Mouse (Mus musculus) MEL (cell line): ENCODE data around the gene Bicral. TPM values are rescaled to one million over a fixed set of nuclear protein-coding genes. Genes with fewer than 3 reads are reported as not detected.

Source experiments
- DNase-seq: peaks from one replicate; pipeline ENCODE4 v3.0.0; 2011; ENCODE audit warnings: low read depth, low spot score
- H3K27ac ChIP-seq: 2 replicates; pipeline ENCODE4 v1.5.1; 2012; ENCODE audit warnings: low read depth, mild to moderate bottlenecking, control low read depth, low read length, moderate library complexity; ENCODE audit not compliant: control insufficient read depth
- H3K27me3 ChIP-seq, 2 experiments: fragments of 150-350 bp in 1 of 2; sonication (generic) in 1 of 2; 2 replicates each; pipeline ENCODE4 v1.6.1; 2012; ENCODE audit warnings: low read length in 2 of 2, mild to moderate bottlenecking in 2 of 2, improper control_type of control experiment in 1 of 2, moderate library complexity in 1 of 2; ENCODE audit not compliant: insufficient read depth in 2 of 2, control insufficient read depth in 1 of 2
- H3K36me3 ChIP-seq, 2 experiments: 2 replicates each; pipeline ENCODE4 v1.6.1; 2012 to 2014; ENCODE audit warnings: low read length in 2 of 2, improper control_type of control experiment in 1 of 2, inconsistent platforms in 1 of 2, mild to moderate bottlenecking in 1 of 2; ENCODE audit not compliant: insufficient read depth in 2 of 2, control insufficient read depth in 1 of 2
- H3K4me1 ChIP-seq, 2 experiments: fragments of 150-350 bp in 1 of 2; sonication (generic) in 1 of 2; 2 replicates each; pipeline ENCODE4 v1.6.1; 2012; ENCODE audit warnings: low read length in 2 of 2, improper control_type of control experiment in 1 of 2, mild to moderate bottlenecking in 1 of 2; ENCODE audit not compliant: insufficient read depth in 2 of 2, control insufficient read depth in 1 of 2
- H3K4me3 ChIP-seq, 2 experiments: fragments of 150-350 bp in 1 of 2; sonication (generic) in 1 of 2; 2 replicates each; pipeline ENCODE4 v1.5.1; 2012; ENCODE audit warnings: low read depth in 2 of 2, low read length in 2 of 2, mild to moderate bottlenecking in 2 of 2, moderate library complexity in 2 of 2, control low read depth in 1 of 2, improper control_type of control experiment in 1 of 2; ENCODE audit not compliant: control insufficient read depth in 1 of 2, insufficient read depth in 1 of 2
- H3K79me2 ChIP-seq: 2 replicates; pipeline ENCODE4 v1.6.1; 2012; ENCODE audit warnings: mild to moderate bottlenecking, low read length, moderate library complexity; ENCODE audit not compliant: control insufficient read depth, poor library complexity, insufficient read depth
- H3K9ac ChIP-seq: 2 replicates; pipeline ENCODE4 v1.6.1; 2012; ENCODE audit warnings: low read depth, mild to moderate bottlenecking, control low read depth, low read length, moderate library complexity; ENCODE audit not compliant: control insufficient read depth, poor library complexity, severe bottlenecking
- H3K9me3 ChIP-seq: fragments of 150-350 bp; sonication (generic); replicated peaks from 2 replicates; pipeline ENCODE4 v1.6.1; 2012; ENCODE audit warnings: mild to moderate bottlenecking, low read length, improper control_type of control experiment, moderate library complexity; ENCODE audit not compliant: insufficient read depth
- BHLHE40 ChIP-seq: IDR thresholded peaks from 2 replicates; pipeline ENCODE4 v1.6.1; 2012; ENCODE audit warnings: low read depth, mild to moderate bottlenecking, inconsistent platforms, low read length, improper control_type of control experiment, borderline replicate concordance
- CHD2 ChIP-seq: IDR thresholded peaks from 2 replicates; pipeline ENCODE4 v1.6.1; 2011; ENCODE audit warnings: low read length, improper control_type of control experiment
- ELF1 ChIP-seq: IDR thresholded peaks from 2 replicates; pipeline ENCODE4 v1.6.1; 2014; ENCODE audit warnings: low read depth, mild to moderate bottlenecking, inconsistent platforms, low read length, improper control_type of control experiment, moderate library complexity
- EP300 ChIP-seq, 2 experiments: IDR thresholded peaks; 2 replicates each; pipeline ENCODE4 v1.6.1; 2011; ENCODE audit warnings: improper control_type of control experiment in 2 of 2, low read length in 2 of 2, low read depth in 1 of 2, mild to moderate bottlenecking in 1 of 2
- ETS1 ChIP-seq: IDR thresholded peaks from 2 replicates; pipeline ENCODE4 v1.6.1; 2012; ENCODE audit warnings: low read depth, mild to moderate bottlenecking, inconsistent platforms, low read length, improper control_type of control experiment, moderate library complexity
- GATA1 ChIP-seq: IDR thresholded peaks from 2 replicates; pipeline ENCODE4 v1.6.1; 2011; ENCODE audit warnings: low read depth, low read length, improper control_type of control experiment
- KAT2A ChIP-seq: conservative IDR thresholded peaks from 2 replicates; pipeline ENCODE4 v1.6.1; 2012; ENCODE audit warnings: low read depth, low read length, improper control_type of control experiment, inconsistent platforms
- MAFK ChIP-seq: IDR thresholded peaks from 2 replicates; pipeline ENCODE4 v1.6.1; 2011; ENCODE audit warnings: low read depth, mild to moderate bottlenecking, low read length, improper control_type of control experiment, borderline replicate concordance
- MAZ ChIP-seq: IDR thresholded peaks from 2 replicates; pipeline ENCODE4 v1.6.1; 2012; ENCODE audit warnings: low read depth, mild to moderate bottlenecking, inconsistent platforms, low read length, improper control_type of control experiment
- MEF2A ChIP-seq: IDR thresholded peaks from 2 replicates; pipeline ENCODE4 v1.6.1; 2014; ENCODE audit warnings: low read depth, mild to moderate bottlenecking, inconsistent platforms, low read length, improper control_type of control experiment; ENCODE audit not compliant: poor library complexity, insufficient replicate concordance, severe bottlenecking; ENCODE audit errors: extremely low read depth
- MXI1 ChIP-seq: IDR thresholded peaks from 2 replicates; pipeline ENCODE4 v1.6.1; 2011; ENCODE audit warnings: mild to moderate bottlenecking, low read depth, low read length, improper control_type of control experiment
- MYB ChIP-seq: IDR thresholded peaks from 2 replicates; pipeline ENCODE4 v1.6.1; 2011; ENCODE audit warnings: mild to moderate bottlenecking, low read depth, low read length, improper control_type of control experiment
- MYC ChIP-seq: IDR thresholded peaks from 2 replicates; pipeline ENCODE4 v1.6.1; 2011; ENCODE audit warnings: low read depth, mild to moderate bottlenecking, low read length, improper control_type of control experiment, moderate library complexity
- NELFE ChIP-seq: IDR thresholded peaks from 2 replicates; pipeline ENCODE4 v1.6.1; 2011; ENCODE audit warnings: low read depth, low read length, improper control_type of control experiment
- NRF1 ChIP-seq: IDR thresholded peaks from 2 replicates; pipeline ENCODE4 v1.6.1; 2014; ENCODE audit warnings: low read depth, mild to moderate bottlenecking, inconsistent platforms, low read length, improper control_type of control experiment, moderate library complexity; ENCODE audit not compliant: poor library complexity, insufficient read depth, severe bottlenecking
- POLR2AphosphoS2 ChIP-seq: IDR thresholded peaks from 2 replicates; pipeline ENCODE4 v1.6.1; 2011; ENCODE audit warnings: low read length, improper control_type of control experiment
- RCOR1 ChIP-seq: IDR thresholded peaks from 2 replicates; pipeline ENCODE4 v1.6.1; 2012; ENCODE audit warnings: low read depth, mild to moderate bottlenecking, inconsistent platforms, low read length, improper control_type of control experiment
- SMC3 ChIP-seq: IDR thresholded peaks from 2 replicates; pipeline ENCODE4 v1.6.1; 2011; ENCODE audit warnings: low read depth, low read length, improper control_type of control experiment
- USF2 ChIP-seq, 2 experiments: IDR thresholded peaks; 2 replicates each; pipeline ENCODE4 v1.6.1; 2011 to 2012; ENCODE audit warnings: improper control_type of control experiment in 2 of 2, low read length in 2 of 2, borderline replicate concordance in 1 of 2, inconsistent platforms in 1 of 2, low read depth in 1 of 2, mild to moderate bottlenecking in 1 of 2; ENCODE audit not compliant: insufficient read depth in 1 of 2
- ZC3H11A ChIP-seq: IDR thresholded peaks from 2 replicates; pipeline ENCODE4 v1.6.1; 2012; ENCODE audit warnings: low read depth, mild to moderate bottlenecking, inconsistent platforms, low read length, improper control_type of control experiment
- ZKSCAN1 ChIP-seq: IDR thresholded peaks from 2 replicates; pipeline ENCODE4 v1.6.1; 2012; ENCODE audit warnings: low read depth, mild to moderate bottlenecking, inconsistent platforms, low read length, improper control_type of control experiment, moderate library complexity
- ZMIZ1 ChIP-seq: IDR thresholded peaks from 2 replicates; pipeline ENCODE4 v1.6.1; 2012; ENCODE audit warnings: low read depth, mild to moderate bottlenecking, inconsistent platforms, low read length, improper control_type of control experiment, moderate library complexity
- polyA plus RNA-seq, 2 experiments: library from polyadenylated mRNA; stranded (reverse) in 1 of 2; unstranded in 1 of 2; fragments of >175 nt in 1 of 2; fragments of >200 nt in 1 of 2; gene quantifications; 2 replicates each; pipeline versions ENCODE4 v1.2.1 to v1.2.4; 2012; ENCODE audit warnings: low replicate concordance in 2 of 2, low read depth in 1 of 2; ENCODE audit not compliant: insufficient read length in 2 of 2, insufficient read depth in 1 of 2, missing spikeins in 1 of 2
- total RNA-seq: library from RNA; depleted of rRNA; stranded (reverse); fragments of 300-350 nt; gene quantifications from 2 replicates; pipeline ENCODE4 v1.2.3, GENCODE M21; 2012

Bicral gene
- total and polyA plus RNA-seq, 3 experiments = 3.7 to 6.9 TPM; not detected in 1

DNA sequence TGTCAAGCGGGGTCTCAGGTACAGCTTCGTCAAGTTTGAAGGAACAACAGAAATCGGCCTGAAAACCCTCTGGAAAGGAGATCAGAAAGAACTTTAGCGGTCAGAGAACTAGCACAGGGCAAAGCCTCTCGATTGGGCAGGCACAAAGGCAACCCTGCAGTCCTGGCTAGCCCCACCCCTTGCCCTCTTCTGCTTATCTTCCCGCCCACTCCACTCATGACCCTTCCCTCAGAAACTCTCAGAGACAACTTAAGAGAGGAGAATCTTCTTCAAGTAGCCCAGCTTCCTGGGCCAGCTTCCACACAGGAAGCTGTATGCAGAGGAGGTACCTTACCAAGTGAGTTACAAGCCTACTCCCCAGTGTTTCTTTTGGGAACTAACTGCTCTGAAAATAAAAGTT lies 56.5 kb downstream of the Bicral start:
- no peaks in the 10 kb centered on the region; a peak in 1 of 4 replicates for H3K36me3 ChIP-seq
- H3K79me2 ChIP-seq = no peaks in the 10 kb centered on the region
- no peaks in the 10 kb centered on the region for H3K4me1 ChIP-seq
- H3K9me3 ChIP-seq = no peaks in the 10 kb centered on the region
- no peaks in the 10 kb centered on the region for H3K27me3 ChIP-seq
- H3K9ac ChIP-seq = no peak overlapping the region
- no peak overlapping the region for H3K4me3 ChIP-seq
- H3K27ac ChIP-seq = no peak overlapping the region
- TF ChIP-seq EP300 (IDR thresholded peaks at IDR 0.05; ENCODE audit: low read depth in 1 of 2, low read length in 2 of 2) = no peak
- TF ChIP-seq ZC3H11A = no peak
- no peak for DNase-seq

DNA sequence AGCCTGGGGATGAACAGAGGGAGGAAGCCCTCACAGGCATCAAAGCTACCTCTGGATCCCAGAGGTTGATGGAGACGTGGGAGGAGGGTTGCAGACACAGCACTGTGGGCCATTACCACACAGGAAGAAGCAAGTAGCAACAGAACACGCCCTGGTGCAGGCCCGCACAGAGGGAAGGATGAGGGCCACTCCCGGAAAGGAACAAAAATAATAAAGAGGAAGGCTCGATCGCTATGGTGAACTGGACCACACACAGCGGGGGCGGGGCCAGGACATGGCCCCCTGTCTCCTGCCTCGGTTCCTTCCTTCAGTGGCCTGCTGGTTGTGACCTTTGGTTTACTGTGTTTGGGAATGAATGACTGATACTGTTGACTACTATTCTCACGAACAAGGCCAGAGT lies 58.6 kb downstream of the Bicral start:
- no peak overlapping the region for H3K27ac ChIP-seq
- no peaks in the 10 kb centered on the region for H3K79me2 ChIP-seq
- TF ChIP-seq KAT2A = no peak
- no peak for TF ChIP-seq MAZ
- no peak for TF ChIP-seq ETS1
- TF ChIP-seq CHD2 = no peak
- TF ChIP-seq ELF1 = no peak
- no peak for TF ChIP-seq MYC
- no peak for TF ChIP-seq GATA1
- no peak for TF ChIP-seq MEF2A
- no peak for TF ChIP-seq MAFK
- TF ChIP-seq ZMIZ1 = no peak
- TF ChIP-seq NRF1 = no peak
- TF ChIP-seq MYB = no peak
- no peak for TF ChIP-seq RCOR1
- no peak for TF ChIP-seq POLR2AphosphoS2
- TF ChIP-seq BHLHE40 = no peak
- TF ChIP-seq USF2 (IDR thresholded peaks at IDR 0.05; ENCODE audit: borderline replicate concordance in 1 of 2, insufficient read depth in 1 of 2, low read depth in 1 of 2, low read length in 2 of 2) = no peak
- no peak for TF ChIP-seq ZKSCAN1
- TF ChIP-seq NELFE = no peak
- no peak for TF ChIP-seq MXI1
- TF ChIP-seq SMC3 = no peak

More for the DNA sequence above, 58.6 kb downstream of the Bicral start:
- DNase-seq = no peak
- Histone ChIP-seq H3K9me3 (no peaks in the 10 kb centered on the region), H3K4me1 (no peaks in the 10 kb centered on the region), H3K9ac (no peak overlapping the region), H3K4me3 (no peak overlapping the region), H3K36me3 (no peaks in the 10 kb centered on the region; a peak in 1 of 4 replicates), H3K27me3 (no peaks in the 10 kb centered on the region)
